Mouse (Mus musculus) spleen, adult 12 weeks (tissue): ENCODE results near the gene Ccar1.
"Not testable (repeated sequence)": the region's sequence is repeated elsewhere in the genome, so short reads cannot be mapped to it uniquely, and the experiment has no call there.

ENCODE experiments used
- DNase-seq: peaks from one replicate; pipeline ENCODE4 v3.0.0; 2022; ENCODE audit warnings: low spot score

The Ccar1 gene

GRCm38 (mm10) chr10:62792177-62793090, at the start of gene Ccar1:
TSS of gene Ccar1 (minus strand) at chr10:62792286.
- peak; percentile 99 for DNase-seq

GRCm38 (mm10) chr10:62840687-62841086, 48.6 kb upstream of the Ccar1 start:
- no peak for DNase-seq

GRCm38 (mm10) chr10:62837987-62838386, 45.9 kb upstream of the Ccar1 start:
- no peak for DNase-seq

GRCm38 (mm10) chr10:62832783-62833182, 40.7 kb upstream of the Ccar1 start:
- no peak for DNase-seq

GRCm38 (mm10) chr10:62831546-62831945, 39.5 kb upstream of the Ccar1 start:
- DNase-seq: no peak

DNA sequence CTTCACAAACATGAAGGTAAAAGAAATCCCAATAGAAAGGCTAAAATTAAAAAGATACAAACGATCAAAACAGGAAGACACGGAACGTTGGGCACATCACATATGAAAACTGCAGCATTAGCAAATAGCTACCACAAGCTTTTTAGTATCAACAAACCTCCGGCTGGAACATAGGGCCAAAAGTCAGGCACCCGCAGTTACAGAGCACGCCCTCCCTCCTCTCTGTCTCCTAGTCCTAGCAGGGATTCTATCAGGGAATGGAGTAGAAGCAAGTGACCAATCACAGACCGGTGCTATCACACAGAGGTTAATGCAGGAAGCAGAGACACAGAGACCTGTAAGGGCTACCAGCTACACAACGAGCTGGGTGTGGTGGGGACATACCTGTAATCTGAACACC, 32.4 kb upstream of the Ccar1 start:
- DNase-seq: no peak

DNA sequence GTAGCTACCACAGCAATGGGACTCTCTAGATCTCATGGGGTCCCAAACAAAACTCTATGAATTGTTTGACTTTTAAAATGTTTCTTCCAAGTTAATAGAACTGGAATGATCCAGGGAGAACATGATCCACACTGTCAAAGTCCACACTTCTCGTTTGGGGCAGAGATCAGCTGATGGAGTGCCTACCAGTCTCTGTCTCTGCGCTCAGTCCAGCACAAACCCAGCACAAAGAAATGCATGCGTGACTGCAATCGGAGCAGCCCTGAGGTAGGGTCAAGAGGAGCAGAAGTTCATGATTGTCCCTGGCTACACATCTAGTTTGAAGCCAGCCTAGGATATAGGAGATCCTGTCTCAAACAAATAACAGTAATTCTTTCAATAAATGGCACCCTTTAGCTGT, 31.3 kb upstream of the Ccar1 start:
- no peak for DNase-seq

- no peak for DNase-seq
Observed at GRCm38 (mm10) chr10:62810010-62810409, 17.9 kb upstream of the Ccar1 start.

DNA sequence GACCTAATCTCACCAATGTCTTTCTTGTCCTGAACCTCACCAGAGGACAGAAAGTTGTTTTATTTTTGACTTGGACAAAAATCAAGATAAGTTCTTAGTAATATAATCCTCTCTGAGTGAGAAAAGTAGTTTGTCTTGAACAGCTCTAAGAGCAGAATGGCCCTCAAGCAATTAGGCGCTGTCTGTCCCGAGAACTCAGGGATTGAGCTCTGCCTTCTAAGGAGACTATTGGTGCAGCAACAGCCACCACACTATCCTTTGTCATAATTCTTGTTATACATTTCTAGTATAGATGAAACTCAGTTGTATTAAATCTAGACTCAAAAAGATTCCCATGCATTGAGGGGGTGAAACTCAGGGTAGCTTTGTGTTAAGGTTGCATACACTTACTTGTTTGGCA, 16.7 kb upstream of the Ccar1 start:
- no peak for DNase-seq

DNA sequence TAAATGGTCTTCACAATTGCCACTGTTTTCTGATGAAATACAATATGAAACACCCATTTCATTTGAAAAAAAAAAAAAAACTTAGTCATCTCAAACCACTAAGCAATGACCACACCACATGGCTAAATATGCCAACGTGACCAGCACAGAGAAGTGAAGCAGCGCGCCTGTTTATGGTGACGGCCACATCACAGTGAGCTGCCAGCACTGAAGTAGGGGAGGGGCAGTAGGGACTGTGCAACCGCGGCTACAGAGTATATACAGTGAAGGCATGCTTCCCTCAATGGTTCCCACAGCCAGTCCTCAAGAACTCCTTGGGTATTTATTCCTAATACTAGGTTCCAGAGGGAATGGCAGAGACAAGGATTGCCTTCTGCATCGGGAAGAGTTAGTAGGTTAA, 16.2 kb upstream of the Ccar1 start:
- DNase-seq: no peak

- DNase-seq: no peak
Observed at GRCm38 (mm10) chr10:62804106-62804505, 12.0 kb upstream of the Ccar1 start.

DNA sequence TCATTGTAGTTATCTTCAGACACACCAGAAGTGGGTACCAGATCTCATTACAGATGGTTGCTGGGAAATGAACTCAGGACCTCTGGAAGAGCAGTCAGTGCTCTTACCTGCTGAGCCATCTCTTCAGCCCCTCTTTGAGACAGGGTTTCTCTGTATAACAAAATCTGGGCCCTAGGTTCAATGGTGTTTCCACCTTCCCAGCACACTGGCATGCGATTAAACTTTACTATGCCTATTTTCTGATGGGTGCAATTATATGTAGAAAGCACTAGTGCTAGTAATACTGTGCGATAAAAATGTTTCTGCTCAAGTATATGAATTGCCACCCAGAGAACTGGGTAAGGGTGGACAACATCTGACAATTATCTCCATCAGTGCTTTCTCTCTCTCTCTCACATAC, 11.2 kb upstream of the Ccar1 start:
- no peak for DNase-seq

DNA sequence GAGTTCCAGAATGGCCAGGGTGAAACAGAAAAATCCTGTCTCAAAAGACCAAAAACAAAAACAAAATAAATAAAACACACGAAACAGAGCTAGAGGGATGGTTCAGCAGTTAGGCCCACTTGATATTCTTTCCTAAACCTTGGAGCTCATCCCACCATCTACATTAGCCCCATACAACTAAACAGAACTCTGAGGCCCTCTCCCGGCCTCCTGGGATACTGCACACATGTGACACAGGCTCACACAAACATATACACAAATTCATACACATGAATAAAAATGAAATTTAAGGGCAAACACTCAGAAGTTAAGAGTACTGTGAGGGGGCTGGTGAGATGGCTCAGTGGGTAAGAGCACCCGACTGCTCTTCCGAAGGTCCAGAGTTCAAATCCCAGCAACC, 2.1 kb upstream of the Ccar1 start:
- no peak for DNase-seq

DNA sequence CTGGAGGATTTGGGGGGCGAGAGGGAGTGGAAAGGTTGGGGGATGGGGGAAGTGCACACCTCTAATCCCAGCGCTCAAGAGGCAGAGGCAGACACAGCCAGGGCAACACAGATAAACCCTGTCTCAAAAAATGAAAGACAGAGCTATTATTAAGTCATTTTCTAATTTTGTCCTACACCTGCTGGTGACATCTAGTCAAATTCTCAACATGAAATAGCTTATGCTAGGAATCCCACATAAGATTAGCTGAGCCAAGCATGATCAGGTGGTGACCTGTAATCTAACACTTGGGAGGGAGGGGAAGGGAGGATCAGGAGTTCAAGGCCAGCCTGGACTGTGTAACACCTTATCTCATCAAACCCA, 986 bp upstream of the Ccar1 start:
- DNase-seq: no peak

GRCm38 (mm10) chr10:62791251-62792176, 572 bp downstream of the Ccar1 start:
- peak; percentile 1 for DNase-seq

GRCm38 (mm10) chr10:62781776-62782175, 10.3 kb downstream of the Ccar1 start:
- DNase-seq: not testable (repeated sequence)

- no peak for DNase-seq
Observed at GRCm38 (mm10) chr10:62750781-62751180, 41.3 kb downstream of the Ccar1 start.

- DNase-seq: no peak
Observed at GRCm38 (mm10) chr10:62739961-62740737, 51.9 kb downstream of the Ccar1 start.

- no peak for DNase-seq
Observed at GRCm38 (mm10) chr10:62736965-62737688, 55.0 kb downstream of the Ccar1 start.

DNA sequence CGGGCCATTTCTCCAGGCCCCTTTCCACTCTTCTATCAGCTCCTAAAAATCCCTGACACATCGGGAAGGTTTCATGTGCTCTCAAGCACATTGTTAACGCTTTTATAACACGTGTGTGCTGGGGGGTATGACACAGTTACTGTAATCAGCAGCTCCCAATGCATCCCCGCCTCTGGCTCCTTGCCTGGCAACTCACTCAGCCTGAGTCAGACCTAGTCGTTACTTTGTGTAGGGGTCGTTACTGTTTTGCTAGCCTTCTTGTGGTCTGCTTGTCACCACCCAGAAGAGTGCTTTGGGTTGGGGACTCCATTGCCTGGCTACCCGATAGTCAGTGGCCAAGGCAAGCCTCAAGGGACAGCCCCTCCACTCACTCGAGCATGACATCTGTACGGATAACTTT, 61.3 kb downstream of the Ccar1 start:
- no peak for DNase-seq
